Mouse (Mus musculus): Measurements from ENCODE around the gene Tbc1d24. TPM values are rescaled to one million over a fixed set of nuclear protein-coding genes. Genes with fewer than 3 reads are reported as not detected.

Gene Tbc1d24
- total and polyA plus RNA-seq, 2 experiments from 2014 or later, result 23.5 to 113 TPM

DNA sequence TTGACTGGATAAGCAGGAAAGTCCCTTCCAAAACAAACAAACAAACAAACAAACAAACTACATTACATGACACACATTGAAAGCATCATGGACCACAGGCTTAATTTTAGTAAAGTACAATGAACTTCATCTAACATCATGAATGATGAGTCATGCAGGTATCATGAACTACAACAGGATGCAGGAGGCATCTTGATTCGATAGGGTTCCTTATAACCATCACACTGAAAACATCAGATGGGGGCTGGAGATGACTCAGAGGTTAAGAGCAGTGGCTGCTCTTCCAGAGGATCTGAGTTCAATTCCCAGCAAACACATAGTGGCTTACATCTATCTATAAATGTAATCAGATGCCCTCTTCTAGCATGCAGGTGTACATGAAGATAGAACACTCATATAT, 77.8 kb downstream of the Tbc1d24 start:
- Histone ChIP-seq H3K4me1 (ENCODE audit: insufficient read depth) (no peaks in the 10 kb centered on the region), H3K27ac (ENCODE audit: low read depth, low read length) (no peak overlapping the region), H3K4me3 (ENCODE audit: low read depth, low read length) (no peak overlapping the region), H3K9me3 (ENCODE audit: low read length) (no peaks in the 10 kb centered on the region), H3K27me3 (ENCODE audit: insufficient read depth, low read length) (no peaks in the 10 kb centered on the region), H3K4me2 (ENCODE audit: low read depth) (no peak overlapping the region), H3K36me3 (ENCODE audit: insufficient read depth) (no peaks in the 10 kb centered on the region), H3K9ac (no peak overlapping the region)
- 85% methylated on average over 1 of the region's 1 CpGs for WGBS
- no peak for TF ChIP-seq CTCF (IDR thresholded peaks at IDR 0.05; ENCODE audit: low read depth)
- no peak for DNase-seq
- no peak for ATAC-seq

DNA sequence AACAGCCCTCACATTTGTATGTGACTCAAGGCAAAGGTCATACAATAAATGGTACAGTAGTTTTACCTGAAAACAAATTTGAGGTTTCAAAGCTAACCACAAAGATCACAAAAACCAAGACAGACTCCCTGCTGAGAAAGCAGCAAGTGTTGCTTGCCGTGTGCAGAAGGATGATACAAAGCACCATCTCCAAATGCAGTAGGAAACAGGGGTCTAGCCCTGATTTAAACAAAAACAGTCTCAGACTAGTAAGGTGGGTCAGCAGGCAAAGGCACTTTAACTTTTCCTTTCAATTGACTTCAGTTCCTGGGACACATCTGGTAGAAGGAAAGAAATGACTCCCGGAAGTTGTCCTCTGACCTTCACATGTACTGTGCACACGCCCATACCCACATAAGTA, 78.6 kb downstream of the Tbc1d24 start:
- Histone ChIP-seq H3K9ac (no peak overlapping the region), H3K4me2 (ENCODE audit: low read depth) (no peak overlapping the region), H3K27me3 (ENCODE audit: insufficient read depth, low read length) (no peaks in the 10 kb centered on the region), H3K36me3 (ENCODE audit: insufficient read depth) (no peaks in the 10 kb centered on the region), H3K4me3 (ENCODE audit: low read depth, low read length) (no peak overlapping the region), H3K9me3 (ENCODE audit: low read length) (no peaks in the 10 kb centered on the region), H3K27ac (ENCODE audit: low read depth, low read length) (no peak overlapping the region), H3K4me1 (ENCODE audit: insufficient read depth) (no peaks in the 10 kb centered on the region)
- 83% methylated on average over 3 of the region's 3 CpGs for WGBS
- no peak for ATAC-seq
- DNase-seq, result no peak
- TF ChIP-seq CTCF (IDR thresholded peaks at IDR 0.05; ENCODE audit: low read depth), result no peak

Small RNA genes lying within 50 kb of the gene (microRNA-seq; reads per million reads assigned to microRNA genes)
- gene Mir5134, result 1.2 to 1.3 reads per million in 2 experiments
- 0.37 to 0.39 reads per million in 2 experiments for gene Mir6965

Other genes with a start within 250 kb of the Tbc1d24 start
- gene Prss30, start 225.0 kb downstream of the Tbc1d24 start, total RNA-seq (2014; rRNA removed), result 0.19 TPM in 1 of 2 replicates, not detected in the other
- 0.13 and 0.53 TPM in 2 replicates for gene Prss30, start 225.0 kb downstream of the Tbc1d24 start, polyA plus RNA-seq (2015; fragmentation: Nextera tagmentation; extraction: Ambion mirVana)
- gene Prss22, start 207.5 kb downstream of the Tbc1d24 start, total RNA-seq (2014; rRNA removed), result not detected in 2 replicates
- 0.10 TPM in 1 of 2 replicates, not detected in the other for gene Prss22, start 207.5 kb downstream of the Tbc1d24 start, polyA plus RNA-seq (2015; fragmentation: Nextera tagmentation; extraction: Ambion mirVana)
- not detected in 2 replicates for gene Prss27, start 167.4 kb downstream of the Tbc1d24 start, total RNA-seq (2014; rRNA removed)
- gene Prss27, start 167.4 kb downstream of the Tbc1d24 start, polyA plus RNA-seq (2015; fragmentation: Nextera tagmentation; extraction: Ambion mirVana), result not detected in 2 replicates
- gene Kctd5, start 132.1 kb downstream of the Tbc1d24 start, total RNA-seq (2014; rRNA removed), result 83.4 and 97.6 TPM in 2 replicates
- gene Kctd5, start 132.1 kb downstream of the Tbc1d24 start, polyA plus RNA-seq (2015; fragmentation: Nextera tagmentation; extraction: Ambion mirVana), result 82.2 and 87.2 TPM in 2 replicates
- gene Pdpk1, start 54.6 kb downstream of the Tbc1d24 start, total RNA-seq (2014; rRNA removed), result 50.9 and 55.8 TPM in 2 replicates
- gene Pdpk1, start 54.6 kb downstream of the Tbc1d24 start, polyA plus RNA-seq (2015; fragmentation: Nextera tagmentation; extraction: Ambion mirVana), result 33.8 and 59.0 TPM in 2 replicates
- 37.9 and 47.6 TPM in 2 replicates for gene Amdhd2, start 41.8 kb downstream of the Tbc1d24 start, total RNA-seq (2014; rRNA removed)
- 34.5 and 35.4 TPM in 2 replicates for gene Amdhd2, start 41.8 kb downstream of the Tbc1d24 start, polyA plus RNA-seq (2015; fragmentation: Nextera tagmentation; extraction: Ambion mirVana)
- gene Atp6v0c, start 35.9 kb downstream of the Tbc1d24 start, total RNA-seq (2014; rRNA removed), result 386 and 489 TPM in 2 replicates
- gene Atp6v0c, start 35.9 kb downstream of the Tbc1d24 start, polyA plus RNA-seq (2015; fragmentation: Nextera tagmentation; extraction: Ambion mirVana), result 1,891 and 2,006 TPM in 2 replicates
- 18.3 and 19.6 TPM in 2 replicates for gene Ntn3, start 4.0 kb upstream of the Tbc1d24 start, total RNA-seq (2014; rRNA removed)
- 2.9 and 4.0 TPM in 2 replicates for gene Ntn3, start 4.0 kb upstream of the Tbc1d24 start, polyA plus RNA-seq (2015; fragmentation: Nextera tagmentation; extraction: Ambion mirVana)
- 19.7 and 20.1 TPM in 2 replicates for gene Tedc2, start 15.3 kb upstream of the Tbc1d24 start, total RNA-seq (2014; rRNA removed)
- gene Tedc2, start 15.3 kb upstream of the Tbc1d24 start, polyA plus RNA-seq (2015; fragmentation: Nextera tagmentation; extraction: Ambion mirVana), result 9.6 and 10.0 TPM in 2 replicates
- gene Ccnf, start 45.9 kb upstream of the Tbc1d24 start, total RNA-seq (2014; rRNA removed), result 6.2 and 7.4 TPM in 2 replicates
- gene Ccnf, start 45.9 kb upstream of the Tbc1d24 start, polyA plus RNA-seq (2015; fragmentation: Nextera tagmentation; extraction: Ambion mirVana), result 4.1 and 6.9 TPM in 2 replicates
- 0.38 and 0.62 TPM in 2 replicates for gene Abca17, start 145.5 kb upstream of the Tbc1d24 start, total RNA-seq (2014; rRNA removed)
- 0.70 and 0.86 TPM in 2 replicates for gene Abca17, start 145.5 kb upstream of the Tbc1d24 start, polyA plus RNA-seq (2015; fragmentation: Nextera tagmentation; extraction: Ambion mirVana)
- 53.0 and 71.2 TPM in 2 replicates for gene Abca3, start 146.4 kb upstream of the Tbc1d24 start, total RNA-seq (2014; rRNA removed)
- gene Abca3, start 146.4 kb upstream of the Tbc1d24 start, polyA plus RNA-seq (2015; fragmentation: Nextera tagmentation; extraction: Ambion mirVana), result 15.5 and 22.9 TPM in 2 replicates
- gene Rnps1, start 209.0 kb upstream of the Tbc1d24 start, total RNA-seq (2014; rRNA removed), result 289 and 291 TPM in 2 replicates
- 361 and 363 TPM in 2 replicates for gene Rnps1, start 209.0 kb upstream of the Tbc1d24 start, polyA plus RNA-seq (2015; fragmentation: Nextera tagmentation; extraction: Ambion mirVana)
- 20.2 and 22.0 TPM in 2 replicates for gene Eci1, start 221.1 kb upstream of the Tbc1d24 start, total RNA-seq (2014; rRNA removed)
- gene Eci1, start 221.1 kb upstream of the Tbc1d24 start, polyA plus RNA-seq (2015; fragmentation: Nextera tagmentation; extraction: Ambion mirVana), result 23.3 and 30.0 TPM in 2 replicates
- 4.7 and 6.2 TPM in 2 replicates for gene Dnase1l2, start 237.5 kb upstream of the Tbc1d24 start, total RNA-seq (2014; rRNA removed)
- gene Dnase1l2, start 237.5 kb upstream of the Tbc1d24 start, polyA plus RNA-seq (2015; fragmentation: Nextera tagmentation; extraction: Ambion mirVana), result 0.82 and 0.92 TPM in 2 replicates